Mouse (Mus musculus): ENCODE results near the gene Opn3. TPM values are rescaled to one million over a fixed set of nuclear protein-coding genes. Genes with fewer than 3 reads are reported as not detected.

Opn3 gene
- 1.8 TPM for polyA plus RNA-seq (2014; fragmentation: Illumina TruSeq; extraction: RNeasy Lipid Tissue Mini Kit (QIAGEN cat#74804); ENCODE audit: low read depth, low replicate concordance)

DNA sequence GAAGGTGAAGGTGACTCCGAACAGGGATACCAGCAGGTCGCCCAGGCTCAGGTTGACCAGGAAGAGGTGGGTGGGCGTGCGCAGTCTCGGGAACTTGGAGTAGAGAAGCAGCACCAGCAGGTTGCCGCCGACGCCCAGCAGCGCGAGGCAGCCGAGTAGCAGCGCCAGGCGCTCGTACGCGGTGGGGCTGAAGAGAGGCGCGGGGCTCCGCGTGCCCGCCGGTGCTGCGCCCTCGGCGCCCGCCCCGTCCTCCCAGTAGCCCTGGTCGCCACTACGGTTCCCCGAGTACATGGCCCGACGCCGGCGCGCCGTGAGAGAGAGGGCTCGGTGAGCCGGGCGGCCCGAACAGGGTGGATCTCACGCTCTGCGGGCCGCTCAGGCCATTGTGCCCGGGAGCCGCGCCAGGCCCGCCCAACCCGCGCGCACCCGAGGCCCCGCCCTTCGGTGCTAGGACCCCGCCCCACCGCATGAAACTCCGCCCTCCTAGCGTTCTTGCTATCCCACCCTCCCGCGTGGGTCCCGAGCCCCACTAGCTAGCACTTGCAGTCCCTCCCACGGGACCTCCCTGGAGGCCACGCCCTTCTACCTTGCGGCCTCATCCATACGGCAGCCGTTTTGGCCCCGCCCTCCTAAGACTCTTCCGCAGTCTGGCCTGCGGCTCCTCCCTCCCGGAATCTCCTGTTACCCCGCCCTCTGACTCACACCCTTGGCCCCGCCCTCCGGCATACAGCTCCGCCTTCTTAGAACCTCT lies at the start of gene Opn3, which contains the start of gene Chml:
TSS of gene Opn3 (minus strand) at position 531 of the 751 bp plus-strand sequence.
TSS of gene Chml (minus strand) at position 656 of the 751 bp plus-strand sequence.

DNA sequence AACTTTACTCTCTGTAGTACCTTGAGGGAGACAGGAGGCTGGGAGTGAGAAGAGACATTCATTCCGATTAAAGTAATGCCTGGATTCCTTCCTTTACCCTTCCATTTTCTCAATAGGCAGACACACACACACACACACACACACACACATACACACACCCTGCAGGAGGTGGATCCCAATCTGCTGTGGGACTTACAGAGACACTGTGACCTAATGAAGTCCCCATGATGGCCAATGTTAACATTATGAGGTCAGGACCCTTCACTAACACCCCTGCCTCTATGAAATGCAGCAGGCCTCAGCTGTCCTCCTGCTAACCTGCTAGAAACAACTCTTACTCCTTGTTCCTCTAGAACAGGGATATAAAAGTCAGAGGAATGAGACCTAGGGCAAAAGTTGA lies 5.7 kb upstream of the Opn3 start, which contains the start of gene Wdr64:
TSS of gene Wdr64 (plus strand) at position 301 of the 400 bp plus-strand sequence.

DNA sequence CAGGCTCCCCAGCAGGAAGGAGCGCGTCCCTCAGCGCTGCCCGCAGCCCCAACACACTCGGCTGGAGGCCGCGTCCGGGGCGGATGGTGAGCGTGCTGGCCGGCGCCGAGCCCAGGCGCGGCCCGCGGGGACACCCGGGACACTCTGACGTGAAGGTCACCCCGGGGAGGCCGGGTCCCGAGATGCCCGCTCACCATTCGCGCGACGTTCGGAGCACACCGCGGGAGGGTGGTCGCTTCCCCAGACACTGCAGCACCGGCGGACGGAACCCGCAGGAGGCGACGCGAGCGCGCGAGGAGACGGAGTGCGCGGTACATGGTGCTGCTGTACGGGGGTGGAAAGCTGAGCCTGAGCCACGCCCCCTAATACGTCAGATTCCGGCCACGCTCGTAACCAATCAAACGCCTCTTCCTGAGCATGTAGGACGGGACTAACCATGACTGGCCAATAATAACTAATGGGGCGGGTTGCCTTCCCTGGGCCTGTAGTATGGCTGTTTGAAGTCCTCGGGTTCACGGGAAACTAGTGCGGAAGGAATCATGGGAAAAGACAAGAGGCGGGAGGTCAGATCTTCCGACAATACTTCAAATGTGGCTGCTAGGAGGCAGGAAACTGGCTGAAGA lies 67.2 kb downstream of the Opn3 start, which contains the start of gene Fh1:
TSS of gene Fh1 (minus strand) at position 379 of the 623 bp plus-strand sequence.

DNA sequence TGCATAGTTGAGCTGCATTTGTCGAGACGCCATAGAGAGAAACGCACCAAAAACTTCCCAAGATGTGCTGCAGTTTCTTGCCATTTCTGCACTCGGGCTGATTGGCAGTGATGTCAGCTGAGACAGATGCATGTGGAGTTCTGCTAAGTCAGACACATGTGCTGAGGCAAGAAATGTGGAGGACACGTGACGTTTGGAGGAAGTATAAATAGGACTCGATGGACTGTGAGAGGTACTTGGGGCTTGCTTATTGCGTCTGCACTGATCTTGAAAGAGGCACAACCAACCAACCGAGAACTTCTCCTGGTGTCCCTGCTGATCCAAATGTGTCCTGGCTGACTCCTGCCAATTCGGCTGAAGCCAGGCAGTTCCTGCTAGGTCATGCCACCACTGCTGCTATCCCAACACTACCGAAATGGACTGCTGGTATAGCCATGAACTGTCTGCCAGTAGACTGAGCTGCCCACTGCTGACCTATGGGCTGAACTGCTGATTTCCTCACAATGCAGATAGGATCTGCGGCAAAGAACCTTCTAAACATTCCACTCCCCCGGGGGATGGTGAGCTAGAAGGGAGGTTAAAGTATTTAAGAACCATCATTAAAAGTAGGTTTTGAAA lies 72.7 kb downstream of the Opn3 start, which contains the start of gene Kmo:
TSS of gene Kmo (plus strand) at position 568 of the 618 bp plus-strand sequence.

Other genes with a start within 250 kb of the Opn3 start
- gene Rgs7, start 200.3 kb downstream of the Opn3 start, polyA plus RNA-seq (2014; fragmentation: Illumina TruSeq; extraction: RNeasy Lipid Tissue Mini Kit (QIAGEN cat#74804); ENCODE audit: low read depth, low replicate concordance) = 4.8 TPM
- 0.63 TPM for gene Kmo, start 72.4 kb downstream of the Opn3 start, polyA plus RNA-seq (2014; fragmentation: Illumina TruSeq; extraction: RNeasy Lipid Tissue Mini Kit (QIAGEN cat#74804); ENCODE audit: low read depth, low replicate concordance)
- 555 TPM for gene Fh1, start 67.1 kb downstream of the Opn3 start, polyA plus RNA-seq (2014; fragmentation: Illumina TruSeq; extraction: RNeasy Lipid Tissue Mini Kit (QIAGEN cat#74804); ENCODE audit: low read depth, low replicate concordance)
- 4.7 TPM for gene Chml, start 125 bp upstream of the Opn3 start, polyA plus RNA-seq (2014; fragmentation: Illumina TruSeq; extraction: RNeasy Lipid Tissue Mini Kit (QIAGEN cat#74804); ENCODE audit: low read depth, low replicate concordance)
- gene Wdr64, start 5.8 kb upstream of the Opn3 start, polyA plus RNA-seq (2014; fragmentation: Illumina TruSeq; extraction: RNeasy Lipid Tissue Mini Kit (QIAGEN cat#74804); ENCODE audit: low read depth, low replicate concordance) = not detected
- not detected for gene Exo1, start 187.8 kb upstream of the Opn3 start, polyA plus RNA-seq (2014; fragmentation: Illumina TruSeq; extraction: RNeasy Lipid Tissue Mini Kit (QIAGEN cat#74804); ENCODE audit: low read depth, low replicate concordance)
- gene Gm38100, start 227.6 kb upstream of the Opn3 start, polyA plus RNA-seq (2014; fragmentation: Illumina TruSeq; extraction: RNeasy Lipid Tissue Mini Kit (QIAGEN cat#74804); ENCODE audit: low read depth, low replicate concordance) = not detected

Data from heart, adult 10 weeks (tissue).